Mouse (Mus musculus) olfactory bulb, adult 2 months (tissue): ENCODE results near the gene Zfp3.

Experiments
- CTCF ChIP-seq: fragments of 200-500 bp; IDR thresholded peaks from 2 replicates; pipeline ENCODE4 v1.5.1; 2012; ENCODE audit warnings: low read depth, mild to moderate bottlenecking, low read length, moderate library complexity; ENCODE audit not compliant: insufficient read depth
- POLR2A ChIP-seq: fragments of 200-500 bp; IDR thresholded peaks from 2 replicates; pipeline ENCODE4 v1.6.1; 2012; ENCODE audit warnings: mild to moderate bottlenecking, low read depth, low read length, moderate library complexity; ENCODE audit not compliant: insufficient read depth

- TF ChIP-seq CTCF (peak; percentile 55), POLR2A (no peak)
These were observed 8.4 kb upstream of the Zfp3 start for GRCm38 (mm10) chr11:70755645-70756044.
